Mouse (Mus musculus): ENCODE data around the gene Trip10. TPM values are rescaled to one million over a fixed set of nuclear protein-coding genes. Genes with fewer than 3 reads are reported as not detected.

Trip10 gene
- total and polyA plus RNA-seq, 3 experiments, result 9.8 to 22.0 (median 16.3) TPM

DNA sequence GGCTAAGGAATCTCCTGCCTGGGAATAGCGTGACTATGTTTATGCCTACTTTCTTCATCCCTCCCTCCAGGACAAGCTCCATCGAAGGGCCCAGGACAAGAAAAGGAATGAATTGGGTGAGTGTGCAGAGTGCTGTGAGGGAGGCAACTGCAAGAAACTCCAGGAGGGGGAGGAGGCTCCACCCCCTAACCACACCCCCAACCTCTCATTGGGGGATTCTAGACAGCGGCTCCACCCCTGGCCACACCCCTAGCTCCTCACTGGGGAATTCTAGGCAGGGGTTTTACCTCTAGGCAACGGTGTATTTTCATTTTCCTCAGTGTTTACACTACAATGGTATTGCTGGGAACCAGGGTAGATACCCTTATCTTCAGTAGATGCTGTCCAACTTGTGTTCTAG lies 56.3 kb downstream of the Trip10 start:
- H3K4me3 ChIP-seq (ENCODE audit: low read depth, low read length), result no peak overlapping the region
- TF ChIP-seq GATA1 (IDR thresholded peaks at IDR 0.05; ENCODE audit: borderline replicate concordance, low read length), result no peak
- no peak for TF ChIP-seq GATA2 (IDR thresholded peaks at IDR 0.05; ENCODE audit: borderline replicate concordance, low read depth, low read length)
- no peak for TF ChIP-seq TAL1 (conservative IDR thresholded peaks at IDR 0.05; ENCODE audit: low read depth, low read length)
- TF ChIP-seq CTCF (IDR thresholded peaks at IDR 0.05; ENCODE audit: low read depth, low read length), result no peak
- no peak for TF ChIP-seq POLR2AphosphoS5 (IDR thresholded peaks at IDR 0.05; ENCODE audit: insufficient replicate concordance, low read depth, low read length)
- ATAC-seq (ENCODE audit: extremely low read depth, insufficient number of reproducible peaks, low FRiP score, poor library complexity, severe bottlenecking) (peak; percentile 42; the same call in 1 of the 2 replicates), DNase-seq (ENCODE audit: low spot score) (no peak)
- H3K4me1 ChIP-seq (ENCODE audit: insufficient read depth, low read depth, low read length), result peaks cover 48% of the 10 kb centered on the region
- H3K9me3 ChIP-seq (replicated peaks), result no peaks in the 10 kb centered on the region
- H3K36me3 ChIP-seq (replicated peaks), result peaks cover 96% of the 10 kb centered on the region
- H3K27me3 ChIP-seq (ENCODE audit: insufficient read depth, low read length), result no peaks in the 10 kb centered on the region

DNA sequence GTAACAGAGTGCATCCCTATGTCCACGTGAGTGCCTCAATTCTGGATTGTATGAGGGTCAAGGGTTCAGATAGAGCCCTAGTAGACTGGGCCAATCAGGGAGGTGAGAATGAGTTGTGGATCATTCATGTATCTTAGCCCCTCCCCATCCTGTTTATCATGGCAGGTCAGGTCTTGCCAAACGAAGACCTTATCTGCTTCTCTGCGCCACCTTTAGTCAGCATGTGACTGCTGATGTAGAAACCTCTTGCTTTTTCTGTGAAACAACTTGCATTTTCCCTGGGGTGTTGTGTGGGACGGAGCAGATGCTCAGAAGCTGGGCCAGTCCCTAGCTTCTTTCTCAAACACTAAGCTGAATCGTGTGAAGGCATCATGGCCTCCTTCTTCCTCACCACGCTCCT lies 57.8 kb downstream of the Trip10 start:
- ATAC-seq (ENCODE audit: extremely low read depth, insufficient number of reproducible peaks, low FRiP score, poor library complexity, severe bottlenecking) (peak; percentile 70), DNase-seq (ENCODE audit: low spot score) (peak; percentile 33)
- Histone ChIP-seq H3K36me3 (replicated peaks) (peaks cover 96% of the 10 kb centered on the region), H3K4me3 (ENCODE audit: low read depth, low read length) (no peak overlapping the region), H3K4me1 (ENCODE audit: insufficient read depth, low read depth, low read length) (peaks cover 52% of the 10 kb centered on the region), H3K27me3 (ENCODE audit: insufficient read depth, low read length) (no peaks in the 10 kb centered on the region), H3K9me3 (replicated peaks) (no peaks in the 10 kb centered on the region)
- TF ChIP-seq GATA1 (IDR thresholded peaks at IDR 0.05; ENCODE audit: borderline replicate concordance, low read length), result no peak
- TF ChIP-seq TAL1 (conservative IDR thresholded peaks at IDR 0.05; ENCODE audit: low read depth, low read length), result peak; percentile 62
- TF ChIP-seq POLR2AphosphoS5 (IDR thresholded peaks at IDR 0.05; ENCODE audit: insufficient replicate concordance, low read depth, low read length), result no peak

DNA sequence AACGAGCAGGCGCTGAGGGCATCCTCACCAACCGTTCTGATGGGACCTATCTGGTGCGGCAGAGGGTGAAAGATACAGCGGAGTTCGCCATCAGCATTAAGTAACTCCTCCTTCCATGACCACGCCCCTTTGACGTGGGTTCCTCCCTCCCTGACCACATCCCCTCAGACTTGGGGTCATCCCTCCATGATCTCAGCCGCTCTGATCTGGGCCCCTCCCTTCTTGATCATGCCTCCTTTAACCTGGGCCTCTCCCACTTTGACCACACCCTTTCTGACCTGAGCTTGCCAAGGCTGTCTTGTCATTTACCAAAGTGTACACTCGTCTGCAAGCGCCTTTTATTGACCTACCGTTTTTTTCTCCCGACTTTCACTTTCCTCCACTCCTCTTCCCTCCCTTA lies 62.5 kb downstream of the Trip10 start:
- DNase-seq (ENCODE audit: low spot score), result no peak
- no peak for ATAC-seq (ENCODE audit: extremely low read depth, insufficient number of reproducible peaks, low FRiP score, poor library complexity, severe bottlenecking)
- Histone ChIP-seq H3K9me3 (replicated peaks) (no peaks in the 10 kb centered on the region), H3K27me3 (ENCODE audit: insufficient read depth, low read length) (no peaks in the 10 kb centered on the region), H3K4me1 (ENCODE audit: insufficient read depth, low read depth, low read length) (peaks cover 46% of the 10 kb centered on the region), H3K36me3 (replicated peaks) (peaks cover 98% of the 10 kb centered on the region), H3K4me3 (ENCODE audit: low read depth, low read length) (no peak overlapping the region)
- TF ChIP-seq GATA2 (IDR thresholded peaks at IDR 0.05; ENCODE audit: borderline replicate concordance, low read depth, low read length) (no peak), POLR2AphosphoS5 (IDR thresholded peaks at IDR 0.05; ENCODE audit: insufficient replicate concordance, low read depth, low read length) (no peak), TAL1 (conservative IDR thresholded peaks at IDR 0.05; ENCODE audit: low read depth, low read length) (no peak), GATA1 (IDR thresholded peaks at IDR 0.05; ENCODE audit: borderline replicate concordance, low read length) (no peak), CTCF (IDR thresholded peaks at IDR 0.05; ENCODE audit: low read depth, low read length) (no peak)

Other genes with a start within 250 kb of the Trip10 start
- gene Pspn, start 249.4 kb upstream of the Trip10 start, total RNA-seq (2014; fragmentation: Nextera tagmentation), result not detected in 2 replicates
- gene Pspn, start 249.4 kb upstream of the Trip10 start, total RNA-seq (2017), result not detected in 2 replicates
- not detected in 2 replicates for gene Pspn, start 249.4 kb upstream of the Trip10 start, polyA plus RNA-seq (2012)
- 104 and 113 TPM in 2 replicates for gene Gtf2f1, start 238.2 kb upstream of the Trip10 start, total RNA-seq (2014; fragmentation: Nextera tagmentation)
- gene Gtf2f1, start 238.2 kb upstream of the Trip10 start, total RNA-seq (2017), result 101 and 102 TPM in 2 replicates
- 145 and 151 TPM in 2 replicates for gene Gtf2f1, start 238.2 kb upstream of the Trip10 start, polyA plus RNA-seq (2012)
- gene Gm17949, start 238.0 kb upstream of the Trip10 start, total RNA-seq (2014; fragmentation: Nextera tagmentation), result 0.98 TPM in 1 of 2 replicates, not detected in the other
- 0.12 and 0.27 TPM in 2 replicates for gene Gm17949, start 238.0 kb upstream of the Trip10 start, total RNA-seq (2017)
- 0.11 and 0.21 TPM in 2 replicates for gene Gm17949, start 238.0 kb upstream of the Trip10 start, polyA plus RNA-seq (2012)
- gene Khsrp, start 217.9 kb upstream of the Trip10 start, total RNA-seq (2014; fragmentation: Nextera tagmentation), result 296 and 302 TPM in 2 replicates
- gene Khsrp, start 217.9 kb upstream of the Trip10 start, total RNA-seq (2017), result 59.0 and 63.6 TPM in 2 replicates
- 282 and 302 TPM in 2 replicates for gene Khsrp, start 217.9 kb upstream of the Trip10 start, polyA plus RNA-seq (2012)
- gene Slc25a41, start 207.8 kb upstream of the Trip10 start, total RNA-seq (2014; fragmentation: Nextera tagmentation), result not detected in 2 replicates
- not detected in 2 replicates for gene Slc25a41, start 207.8 kb upstream of the Trip10 start, total RNA-seq (2017)
- not detected in 2 replicates for gene Slc25a41, start 207.8 kb upstream of the Trip10 start, polyA plus RNA-seq (2012)
- gene Crb3, start 190.3 kb upstream of the Trip10 start, total RNA-seq (2014; fragmentation: Nextera tagmentation), result not detected in 2 replicates
- 0.23 and 0.33 TPM in 2 replicates for gene Crb3, start 190.3 kb upstream of the Trip10 start, total RNA-seq (2017)
- 0.23 and 0.37 TPM in 2 replicates for gene Crb3, start 190.3 kb upstream of the Trip10 start, polyA plus RNA-seq (2012)
- gene Slc25a23, start 189.6 kb upstream of the Trip10 start, total RNA-seq (2014; fragmentation: Nextera tagmentation), result 42.6 and 44.5 TPM in 2 replicates
- gene Slc25a23, start 189.6 kb upstream of the Trip10 start, total RNA-seq (2017), result 2.4 and 3.3 TPM in 2 replicates
- gene Slc25a23, start 189.6 kb upstream of the Trip10 start, polyA plus RNA-seq (2012), result 16.7 and 18.3 TPM in 2 replicates
- gene Dennd1c, start 170.9 kb upstream of the Trip10 start, total RNA-seq (2014; fragmentation: Nextera tagmentation), result 25.8 and 39.7 TPM in 2 replicates
- 13.4 and 14.3 TPM in 2 replicates for gene Dennd1c, start 170.9 kb upstream of the Trip10 start, total RNA-seq (2017)
- gene Dennd1c, start 170.9 kb upstream of the Trip10 start, polyA plus RNA-seq (2012), result 23.3 and 24.6 TPM in 2 replicates
- 4.2 and 4.3 TPM in 2 replicates for gene Tubb4a, start 161.7 kb upstream of the Trip10 start, total RNA-seq (2014; fragmentation: Nextera tagmentation)
- gene Tubb4a, start 161.7 kb upstream of the Trip10 start, total RNA-seq (2017), result 0.38 and 0.46 TPM in 2 replicates
- 0.37 and 0.51 TPM in 2 replicates for gene Tubb4a, start 161.7 kb upstream of the Trip10 start, polyA plus RNA-seq (2012)
- 2.3 and 4.4 TPM in 2 replicates for gene Tnfsf9, start 144.1 kb upstream of the Trip10 start, total RNA-seq (2014; fragmentation: Nextera tagmentation)
- gene Tnfsf9, start 144.1 kb upstream of the Trip10 start, total RNA-seq (2017), result 9.0 and 10.4 TPM in 2 replicates
- 6.6 and 9.2 TPM in 2 replicates for gene Tnfsf9, start 144.1 kb upstream of the Trip10 start, polyA plus RNA-seq (2012)
- gene Cd70, start 99.7 kb upstream of the Trip10 start, total RNA-seq (2014; fragmentation: Nextera tagmentation), result not detected in 2 replicates
- gene Cd70, start 99.7 kb upstream of the Trip10 start, total RNA-seq (2017), result not detected in 2 replicates
- gene Cd70, start 99.7 kb upstream of the Trip10 start, polyA plus RNA-seq (2012), result not detected in 2 replicates
- gene Tnfsf14, start 55.3 kb upstream of the Trip10 start, total RNA-seq (2014; fragmentation: Nextera tagmentation), result not detected in 2 replicates
- 0.55 and 0.81 TPM in 2 replicates for gene Tnfsf14, start 55.3 kb upstream of the Trip10 start, total RNA-seq (2017)
- gene Tnfsf14, start 55.3 kb upstream of the Trip10 start, polyA plus RNA-seq (2012), result 0.05 and 0.12 TPM in 2 replicates
- not detected in 2 replicates for gene C3, start 21.3 kb upstream of the Trip10 start, total RNA-seq (2014; fragmentation: Nextera tagmentation)
- 0.27 and 3.6 TPM in 2 replicates for gene C3, start 21.3 kb upstream of the Trip10 start, total RNA-seq (2017)
- 0.04 and 0.10 TPM in 2 replicates for gene C3, start 21.3 kb upstream of the Trip10 start, polyA plus RNA-seq (2012)
- gene Gpr108, start 1.0 kb upstream of the Trip10 start, total RNA-seq (2014; fragmentation: Nextera tagmentation), result 15.2 and 18.4 TPM in 2 replicates
- 16.7 and 22.1 TPM in 2 replicates for gene Gpr108, start 1.0 kb upstream of the Trip10 start, total RNA-seq (2017)
- 12.4 and 15.1 TPM in 2 replicates for gene Gpr108, start 1.0 kb upstream of the Trip10 start, polyA plus RNA-seq (2012)
- gene Vav1, start 29.6 kb downstream of the Trip10 start, total RNA-seq (2014; fragmentation: Nextera tagmentation), result 43.6 and 48.1 TPM in 2 replicates
- 175 and 177 TPM in 2 replicates for gene Vav1, start 29.6 kb downstream of the Trip10 start, total RNA-seq (2017)
- gene Vav1, start 29.6 kb downstream of the Trip10 start, polyA plus RNA-seq (2012), result 43.4 and 50.0 TPM in 2 replicates
- gene Adgre1, start 109.2 kb downstream of the Trip10 start, total RNA-seq (2014; fragmentation: Nextera tagmentation), result 2.7 TPM in 1 of 2 replicates, not detected in the other
- gene Adgre1, start 109.2 kb downstream of the Trip10 start, total RNA-seq (2017), result 1.5 and 2.0 TPM in 2 replicates
- 0.08 and 0.13 TPM in 2 replicates for gene Adgre1, start 109.2 kb downstream of the Trip10 start, polyA plus RNA-seq (2012)